Mouse (Mus musculus) E14TG2a.4 (cell line): ENCODE results near the gene Acaa1b.

Experiments used
- CTCF ChIP-seq: conservative IDR thresholded peaks from 2 replicates; pipeline ENCODE4 v1.5.1; 2014; ENCODE audit warnings: low read length
- NANOG ChIP-seq: IDR thresholded peaks from 2 replicates; pipeline ENCODE4 v1.6.1; 2014; ENCODE audit warnings: borderline replicate concordance, low read length, mixed read lengths

- TF ChIP-seq CTCF (no peak), NANOG (no peak)
Observed at GRCm38 (mm10) chr9:119160689-119161088, 3.8 kb upstream of the Acaa1b start.
